Mouse (Mus musculus) cerebellum, adult 9-10 months (tissue): Measurements from ENCODE around the gene Usf1.

Source experiments
- DNase-seq: peaks from one replicate; pipeline ENCODE4 v3.0.0; 2022

Gene Usf1

GRCm38 (mm10) chr1:171457568-171457967 lies 46.5 kb downstream of the Usf1 start:
- DNase-seq = no peak

- no peak for DNase-seq
Measured at GRCm38 (mm10) chr1:171459791-171460190, 48.7 kb downstream of the Usf1 start.

- DNase-seq = no peak
Measured at GRCm38 (mm10) chr1:171460551-171461503, 49.7 kb downstream of the Usf1 start.

- no peak for DNase-seq
Measured at GRCm38 (mm10) chr1:171463133-171463532, 52.0 kb downstream of the Usf1 start.

- no peak for DNase-seq
Measured at GRCm38 (mm10) chr1:171465749-171466412, 54.8 kb downstream of the Usf1 start.

GRCm38 (mm10) chr1:171466565-171466964 lies 55.5 kb downstream of the Usf1 start:
- DNase-seq = no peak
